Mouse (Mus musculus): ENCODE measurements at regions not wholly inside any gene's neighbourhood (a gene's known extent, or its start where the extent isn't known, plus 50 kb on each side); places are given as distances from the start of the nearest gene placed in this dataset.

- Histone ChIP-seq H3K4me2 (ENCODE audit: low read depth, low read length) (no peak overlapping the region), H3K27me3 (replicated peaks; ENCODE audit: control insufficient read depth, insufficient read depth, low read length) (no peaks in the 10 kb centered on the region), H3K27ac (ENCODE audit: low read length) (no peak overlapping the region), H3K9ac (ENCODE audit: low read depth, low read length) (no peak overlapping the region), H3K4me1 (ENCODE audit: control insufficient read depth, insufficient read depth, low read length) (no peaks in the 10 kb centered on the region), H3K9me3 (ENCODE audit: control insufficient read depth, low read length) (no peaks in the 10 kb centered on the region), H3K4me3 (ENCODE audit: low read length) (no peak overlapping the region), H3K36me3 (ENCODE audit: control insufficient read depth, insufficient read depth, low read length) (no peaks in the 10 kb centered on the region)
- no peak for ATAC-seq
- WGBS, result 66% methylated on average over 10 of the region's 10 CpGs
Measured at GRCm38 (mm10) chr10:99860322-99861089, 101.0 kb upstream of the Csl start.

GRCm38 (mm10) chr10:99844110-99844509 lies 84.7 kb upstream of the Csl start:
- no peak overlapping the region for H3K27ac ChIP-seq (ENCODE audit: low read length)
- ATAC-seq, result peak; percentile 68
- no peak overlapping the region for H3K4me2 ChIP-seq (ENCODE audit: low read depth, low read length)
- WGBS, result 59% methylated on average over 5 of the region's 5 CpGs
- H3K4me1 ChIP-seq (ENCODE audit: control insufficient read depth, insufficient read depth, low read length), result 0 out of 2 replicates have a peak, but pooled peaks cover 2% of the 10 kb centered on the region
- no peaks in the 10 kb centered on the region for H3K9me3 ChIP-seq (ENCODE audit: control insufficient read depth, low read length)
- no peaks in the 10 kb centered on the region for H3K27me3 ChIP-seq (replicated peaks; ENCODE audit: control insufficient read depth, insufficient read depth, low read length)
- H3K36me3 ChIP-seq (ENCODE audit: control insufficient read depth, insufficient read depth, low read length), result no peaks in the 10 kb centered on the region
- H3K9ac ChIP-seq (ENCODE audit: low read depth, low read length), result no peak overlapping the region
- no peak overlapping the region for H3K4me3 ChIP-seq (ENCODE audit: low read length)

- H3K27me3 ChIP-seq (replicated peaks; ENCODE audit: control insufficient read depth, insufficient read depth, low read length), result no peaks in the 10 kb centered on the region
- H3K9me3 ChIP-seq (ENCODE audit: control insufficient read depth, low read length), result no peaks in the 10 kb centered on the region
- no peaks in the 10 kb centered on the region for H3K36me3 ChIP-seq (ENCODE audit: control insufficient read depth, insufficient read depth, low read length)
- WGBS, result 68% methylated on average over 10 of the region's 10 CpGs
- H3K4me2 ChIP-seq (ENCODE audit: low read depth, low read length), result no peak overlapping the region
- ATAC-seq, result no peak
- H3K27ac ChIP-seq (ENCODE audit: low read length), result no peak overlapping the region
- peaks cover 2% of the 10 kb centered on the region; the same call in 1 of the 2 replicates for H3K4me1 ChIP-seq (ENCODE audit: control insufficient read depth, insufficient read depth, low read length)
- H3K9ac ChIP-seq (ENCODE audit: low read depth, low read length), result no peak overlapping the region; the same call in 1 of the 2 replicates
- H3K4me3 ChIP-seq (ENCODE audit: low read length), result no peak overlapping the region
Measured at GRCm38 (mm10) chr10:99841167-99841843, 81.8 kb upstream of the Csl start.

- WGBS, result 83% methylated on average over 10 of the region's 10 CpGs
- no peak for ATAC-seq
Measured at GRCm38 (mm10) chr10:99840179-99840876, 80.9 kb upstream of the Csl start.

GRCm38 (mm10) chr10:99836835-99837412 lies 77.5 kb upstream of the Csl start:
- no peak overlapping the region for H3K4me2 ChIP-seq (ENCODE audit: low read depth, low read length)
- no peak overlapping the region for H3K27ac ChIP-seq (ENCODE audit: low read length)
- H3K36me3 ChIP-seq (ENCODE audit: control insufficient read depth, insufficient read depth, low read length), result no peaks in the 10 kb centered on the region
- H3K4me1 ChIP-seq (ENCODE audit: control insufficient read depth, insufficient read depth, low read length), result peaks cover 2% of the 10 kb centered on the region; the same call in 1 of the 2 replicates
- WGBS, result 76% methylated on average over 5 of the region's 5 CpGs
- no peak for ATAC-seq
- H3K9me3 ChIP-seq (ENCODE audit: control insufficient read depth, low read length), result no peaks in the 10 kb centered on the region
- no peak overlapping the region for H3K4me3 ChIP-seq (ENCODE audit: low read length)
- no peak overlapping the region for H3K9ac ChIP-seq (ENCODE audit: low read depth, low read length)
- H3K27me3 ChIP-seq (replicated peaks; ENCODE audit: control insufficient read depth, insufficient read depth, low read length), result no peaks in the 10 kb centered on the region

More at GRCm38 (mm10) chr10:99840179-99840876, 80.9 kb upstream of the Csl start:
- no peak overlapping the region for H3K9ac ChIP-seq (ENCODE audit: low read depth, low read length)
- no peaks in the 10 kb centered on the region for H3K36me3 ChIP-seq (ENCODE audit: control insufficient read depth, insufficient read depth, low read length)
- H3K27ac ChIP-seq (ENCODE audit: low read length), result no peak overlapping the region
- no peak overlapping the region for H3K4me2 ChIP-seq (ENCODE audit: low read depth, low read length)
- H3K9me3 ChIP-seq (ENCODE audit: control insufficient read depth, low read length), result no peaks in the 10 kb centered on the region
- peaks cover 2% of the 10 kb centered on the region; the same call in 1 of the 2 replicates for H3K4me1 ChIP-seq (ENCODE audit: control insufficient read depth, insufficient read depth, low read length)
- H3K4me3 ChIP-seq (ENCODE audit: low read length), result no peak overlapping the region
- H3K27me3 ChIP-seq (replicated peaks; ENCODE audit: control insufficient read depth, insufficient read depth, low read length), result no peaks in the 10 kb centered on the region

GRCm38 (mm10) chr10:99834905-99835633 lies 75.6 kb upstream of the Csl start:
- Histone ChIP-seq H3K27me3 (replicated peaks; ENCODE audit: control insufficient read depth, insufficient read depth, low read length) (no peaks in the 10 kb centered on the region), H3K9ac (ENCODE audit: low read depth, low read length) (no peak overlapping the region), H3K27ac (ENCODE audit: low read length) (no peak overlapping the region), H3K4me3 (ENCODE audit: low read length) (no peak overlapping the region), H3K4me2 (ENCODE audit: low read depth, low read length) (no peak overlapping the region), H3K36me3 (ENCODE audit: control insufficient read depth, insufficient read depth, low read length) (no peaks in the 10 kb centered on the region), H3K9me3 (ENCODE audit: control insufficient read depth, low read length) (no peaks in the 10 kb centered on the region), H3K4me1 (ENCODE audit: control insufficient read depth, insufficient read depth, low read length) (no peaks in the 10 kb centered on the region; the same call in 1 of the 2 replicates)
- 47% methylated on average over 4 of the region's 4 CpGs for WGBS
- ATAC-seq, result no peak

GRCm38 (mm10) chr10:99829974-99830373 lies 70.5 kb upstream of the Csl start:
- no peak overlapping the region for H3K4me3 ChIP-seq (ENCODE audit: low read length)
- H3K9me3 ChIP-seq (ENCODE audit: control insufficient read depth, low read length), result no peaks in the 10 kb centered on the region
- H3K4me2 ChIP-seq (ENCODE audit: low read depth, low read length), result no peak overlapping the region
- H3K27me3 ChIP-seq (replicated peaks; ENCODE audit: control insufficient read depth, insufficient read depth, low read length), result no peaks in the 10 kb centered on the region
- H3K4me1 ChIP-seq (ENCODE audit: control insufficient read depth, insufficient read depth, low read length), result no peaks in the 10 kb centered on the region
- no peak overlapping the region for H3K9ac ChIP-seq (ENCODE audit: low read depth, low read length)
- H3K36me3 ChIP-seq (ENCODE audit: control insufficient read depth, insufficient read depth, low read length), result no peaks in the 10 kb centered on the region
- 76% methylated on average over 3 of the region's 3 CpGs for WGBS
- no peak for ATAC-seq
- no peak overlapping the region for H3K27ac ChIP-seq (ENCODE audit: low read length)

- Histone ChIP-seq H3K9me3 (ENCODE audit: control insufficient read depth, low read length) (no peaks in the 10 kb centered on the region), H3K4me3 (ENCODE audit: low read length) (no peak overlapping the region), H3K9ac (ENCODE audit: low read depth, low read length) (no peak overlapping the region), H3K27ac (ENCODE audit: low read length) (no peak overlapping the region), H3K36me3 (ENCODE audit: control insufficient read depth, insufficient read depth, low read length) (no peaks in the 10 kb centered on the region), H3K27me3 (replicated peaks; ENCODE audit: control insufficient read depth, insufficient read depth, low read length) (no peaks in the 10 kb centered on the region), H3K4me1 (ENCODE audit: control insufficient read depth, insufficient read depth, low read length) (no peaks in the 10 kb centered on the region), H3K4me2 (ENCODE audit: low read depth, low read length) (no peak overlapping the region)
- 81% methylated on average over 4 of the region's 4 CpGs for WGBS
- ATAC-seq, result no peak
Measured at GRCm38 (mm10) chr10:99827476-99827875, 68.0 kb upstream of the Csl start.
